Mouse (Mus musculus) intestine, postnatal 0 days (tissue): ENCODE data around the gene Elmo1. TPM values are rescaled to one million over a fixed set of nuclear protein-coding genes. Genes with fewer than 3 reads are reported as not detected.
A peak's percentile ranks its signal among the peaks of the same experiment; 100 is the strongest.

Source experiments
- ATAC-seq: fragments of 200-750 bp; cut with Nextera tagmentation; 2 replicates; pipeline ENCODE4 v1.8.0; 2017; ENCODE audit warnings: mild to moderate bottlenecking, moderate TSS enrichment, moderate library complexity
- H3K27ac ChIP-seq: fragments of 300-500 bp; sonication (generic); 2 replicates; pipeline ENCODE4 v1.5.1; 2014; ENCODE audit warnings: mild to moderate bottlenecking, low read depth, low read length, moderate library complexity
- H3K27me3 ChIP-seq: fragments of 300-500 bp; sonication (generic); replicated peaks from 2 replicates; pipeline ENCODE4 v1.6.1; 2014; ENCODE audit warnings: low read length, mixed read lengths; ENCODE audit not compliant: control insufficient read depth, insufficient read depth
- H3K36me3 ChIP-seq: fragments of 300-500 bp; sonication (generic); 2 replicates; pipeline ENCODE4 v1.6.1; 2014; ENCODE audit warnings: mild to moderate bottlenecking, moderate library complexity; ENCODE audit not compliant: control insufficient read depth, insufficient read depth
- H3K4me1 ChIP-seq: fragments of 300-500 bp; sonication (generic); replicated peaks from 2 replicates; pipeline ENCODE4 v1.6.1; 2014; ENCODE audit warnings: antibody characterized with exemption, low read length, mixed read lengths; ENCODE audit not compliant: control insufficient read depth, insufficient read depth
- H3K4me2 ChIP-seq: fragments of 300-500 bp; sonication (generic); replicated peaks from 2 replicates; pipeline ENCODE4 v1.6.1; 2014; ENCODE audit warnings: low read depth, mild to moderate bottlenecking, moderate library complexity
- H3K4me3 ChIP-seq: fragments of 300-500 bp; sonication (generic); 2 replicates; pipeline ENCODE4 v1.5.1; 2014; ENCODE audit warnings: low read depth, low read length
- H3K9ac ChIP-seq: fragments of 300-500 bp; sonication (generic); 2 replicates; pipeline ENCODE4 v1.6.1; 2014; ENCODE audit warnings: mild to moderate bottlenecking, low read depth, low read length
- H3K9me3 ChIP-seq: fragments of 300-500 bp; sonication (generic); 2 replicates; pipeline ENCODE4 v1.6.1; 2016; ENCODE audit warnings: mixed run types; ENCODE audit not compliant: control insufficient read depth
- CTCF ChIP-seq: sonication (generic); IDR thresholded peaks from 2 replicates; pipeline ENCODE4 v1.5.1; 2016; ENCODE audit warnings: low read depth, mild to moderate bottlenecking, control low read depth, antibody characterized with exemption, moderate library complexity
- WGBS: fragments of 180-500 bp; shearing (Covaris S2); extraction: QIAGEN DNeasy Blood & Tissue Kit; methylation state at CpG from one replicate; pipeline ENCODE4 v1.1.7; 2014; 5-methylcytosine and 5-hydroxymethylcytosine counted together
- polyA plus RNA-seq: library from polyadenylated mRNA; unstranded; fragments of >200 nt; fragmentation: Nextera tagmentation; extraction: Ambion mirVana; gene quantifications from 2 replicates; pipeline ENCODE4 v1.2.1, GENCODE M21; 2015

The Elmo1 gene
- polyA plus RNA-seq, 1 experiment from 2014 or later: 8.2 TPM

GRCm38 (mm10) chr13:20352631-20353030 is 262.2 kb downstream of the Elmo1 start:
- Histone ChIP-seq H3K9me3 (no peaks in the 10 kb centered on the region), H3K9ac (no peak overlapping the region), H3K36me3 (no peaks in the 10 kb centered on the region; the same call in 1 of the 2 replicates), H3K4me2 (no peak overlapping the region), H3K4me3 (no peak overlapping the region), H3K4me1 (no peaks in the 10 kb centered on the region; the same call in 1 of the 2 replicates), H3K27ac (no peak overlapping the region), H3K27me3 (no peaks in the 10 kb centered on the region)
- TF ChIP-seq CTCF: no peak
- WGBS: 94% methylated on average over 2 of the region's 2 CpGs
- ATAC-seq: no peak

GRCm38 (mm10) chr13:20353862-20354603 is 263.6 kb downstream of the Elmo1 start:
- Histone ChIP-seq H3K4me1 (no peaks in the 10 kb centered on the region; the same call in 1 of the 2 replicates), H3K9me3 (no peaks in the 10 kb centered on the region), H3K4me2 (no peak overlapping the region), H3K27ac (no peak overlapping the region), H3K9ac (no peak overlapping the region), H3K36me3 (no peaks in the 10 kb centered on the region; the same call in 1 of the 2 replicates), H3K27me3 (no peaks in the 10 kb centered on the region), H3K4me3 (no peak overlapping the region)
- 48% methylated on average over 10 of the region's 10 CpGs for WGBS
- peak; percentile 37 for TF ChIP-seq CTCF
- ATAC-seq: no peak

- Histone ChIP-seq H3K4me3 (no peak overlapping the region), H3K9ac (no peak overlapping the region), H3K4me1 (no peaks in the 10 kb centered on the region; the same call in 1 of the 2 replicates), H3K27ac (no peak overlapping the region), H3K36me3 (no peaks in the 10 kb centered on the region; the same call in 1 of the 2 replicates), H3K27me3 (no peaks in the 10 kb centered on the region), H3K4me2 (no peak overlapping the region), H3K9me3 (no peaks in the 10 kb centered on the region)
- 68% methylated on average over 5 of the region's 5 CpGs for WGBS
- TF ChIP-seq CTCF: no peak
- no peak for ATAC-seq
These were observed 264.2 kb downstream of the Elmo1 start for GRCm38 (mm10) chr13:20354604-20354999.

GRCm38 (mm10) chr13:20362541-20362940 is 272.1 kb downstream of the Elmo1 start:
- no peaks in the 10 kb centered on the region for H3K4me1 ChIP-seq
- no peak overlapping the region for H3K4me3 ChIP-seq
- H3K4me2 ChIP-seq: no peak overlapping the region
- TF ChIP-seq CTCF: no peak
- no peaks in the 10 kb centered on the region; the same call in 1 of the 2 replicates for H3K36me3 ChIP-seq
- H3K27ac ChIP-seq: no peak overlapping the region
- 0 out of 2 replicates have a peak, but pooled peaks cover 10% of the 10 kb centered on the region for H3K9me3 ChIP-seq
- no peak overlapping the region for H3K9ac ChIP-seq
- ATAC-seq: no peak
- no peaks in the 10 kb centered on the region for H3K27me3 ChIP-seq
- 49% methylated on average over 2 of the region's 2 CpGs for WGBS

GRCm38 (mm10) chr13:20365828-20366593 is 275.6 kb downstream of the Elmo1 start:
- H3K4me2 ChIP-seq: no peak overlapping the region
- no peaks in the 10 kb centered on the region for H3K9me3 ChIP-seq
- no peak for ATAC-seq
- no peaks in the 10 kb centered on the region for H3K27me3 ChIP-seq
- no peak for TF ChIP-seq CTCF
- WGBS: 60% methylated on average over 7 of the region's 7 CpGs
- H3K9ac ChIP-seq: no peak overlapping the region
- H3K4me3 ChIP-seq: no peak overlapping the region
- no peak overlapping the region for H3K27ac ChIP-seq
- no peaks in the 10 kb centered on the region for H3K36me3 ChIP-seq
- H3K4me1 ChIP-seq: no peaks in the 10 kb centered on the region

- Histone ChIP-seq H3K4me3 (no peak overlapping the region), H3K9me3 (no peaks in the 10 kb centered on the region), H3K4me1 (no peaks in the 10 kb centered on the region), H3K27ac (no peak overlapping the region), H3K36me3 (0 out of 2 replicates have a peak, but pooled peaks cover 5% of the 10 kb centered on the region), H3K9ac (no peak overlapping the region), H3K27me3 (no peaks in the 10 kb centered on the region), H3K4me2 (no peak overlapping the region)
- TF ChIP-seq CTCF: no peak
- WGBS: 89% methylated on average over 5 of the region's 5 CpGs
- ATAC-seq: no peak
These were observed 279.8 kb downstream of the Elmo1 start for GRCm38 (mm10) chr13:20370036-20370802.
